Mouse (Mus musculus): ENCODE measurements around the gene Gm10322. TPM values are rescaled to one million over a fixed set of nuclear protein-coding genes. Genes with fewer than 3 reads are reported as not detected.

Gm10322 gene
- total RNA-seq, 2 experiments from 2014 or later: not detected

- intact Hi-C loops (cut with DNase I): no loop called here
- DNase-seq (ENCODE audit: low spot score in 2 of 2): peak; percentile 73 to 77
Measured at GRCm38 (mm10) chr10:59593826-59594570, 21.9 kb upstream of the Gm10322 start.

DNA sequence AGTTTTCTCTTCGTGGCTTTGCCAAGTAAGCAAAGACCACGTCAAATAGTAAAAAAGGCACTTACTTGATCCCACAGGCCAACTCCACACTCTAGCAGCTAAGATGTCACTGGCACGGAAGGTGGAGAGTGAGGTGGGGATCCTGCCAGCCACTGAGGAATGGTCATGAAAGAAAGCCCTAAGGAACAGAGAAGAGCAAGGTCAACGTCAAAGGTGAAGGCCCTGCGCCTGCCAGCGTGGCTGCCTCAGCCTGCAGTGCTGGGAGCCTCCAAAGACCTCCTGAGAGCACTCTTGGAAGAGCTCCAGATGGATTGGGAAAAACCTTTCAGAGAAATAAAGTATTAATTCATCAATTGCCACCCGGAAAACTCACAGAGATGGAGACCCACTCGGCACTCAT is 15.3 kb upstream of the Gm10322 start:
- intact Hi-C loops (cut with DNase I): loop anchor here (5.0 kb wide), 1 partner anchor 33 kb away; no protein-coding TSS in a partner anchor
- no peak for DNase-seq (ENCODE audit: low spot score in 2 of 2)

- DNase-seq (ENCODE audit: low spot score in 2 of 2): no peak
- intact Hi-C loops (cut with DNase I): loop anchor here (5.0 kb wide), 1 partner anchor 35 kb away; no protein-coding TSS in a partner anchor
Measured at GRCm38 (mm10) chr10:59602043-59602442, 13.8 kb upstream of the Gm10322 start.

DNA sequence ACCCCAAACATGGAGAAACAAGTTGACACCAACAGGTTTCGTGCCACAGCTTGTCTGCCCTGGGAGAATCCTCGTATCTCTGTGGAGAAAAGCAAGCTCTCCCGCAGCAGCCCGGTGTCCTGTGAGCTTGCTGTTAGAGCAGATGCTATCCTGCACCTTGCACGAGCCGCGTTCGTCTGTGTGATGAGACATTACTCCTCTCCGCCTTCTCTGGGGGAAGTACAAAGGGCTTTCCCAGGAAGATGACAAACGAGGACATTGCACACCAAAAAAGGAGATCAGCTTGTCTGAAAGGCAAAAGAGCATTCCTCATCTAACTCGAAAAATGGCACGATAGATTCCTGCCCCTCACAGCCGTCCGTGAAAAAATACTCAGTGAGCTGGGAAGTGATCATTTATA is 13.0 kb upstream of the Gm10322 start:
- intact Hi-C loops (cut with DNase I): loop anchor here (5.0 kb wide), 1 partner anchor 36 kb away; no protein-coding TSS in a partner anchor
- peak; percentile 36 to 49 for DNase-seq (ENCODE audit: low spot score in 2 of 2)

DNA sequence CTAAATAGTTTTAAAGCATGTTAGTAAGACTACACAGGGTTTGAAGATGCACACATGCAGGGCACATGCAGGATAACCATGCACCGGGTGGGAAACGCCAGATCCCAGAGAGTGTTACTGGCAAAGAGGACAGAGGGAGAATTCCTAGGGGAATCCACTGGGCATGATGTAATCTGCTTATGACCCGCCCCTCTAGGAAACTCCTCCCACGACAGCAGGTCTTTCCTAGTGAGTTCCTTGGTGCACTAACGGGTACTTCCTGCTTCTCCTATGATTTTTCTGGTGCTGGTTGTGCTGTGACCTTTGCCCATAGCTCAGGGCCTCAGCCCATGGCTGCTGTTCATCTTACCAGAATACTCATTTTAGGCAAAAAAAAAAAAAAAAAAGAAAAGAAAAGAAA is 12.0 kb upstream of the Gm10322 start:
- intact Hi-C loops (cut with DNase I): loop anchor here (5.0 kb wide), 1 partner anchor 37 kb away; no protein-coding TSS in a partner anchor
- no peak for DNase-seq (ENCODE audit: low spot score in 2 of 2)

- intact Hi-C loops (cut with DNase I): loop anchor here (5.0 kb wide), 1 partner anchor 38 kb away; no protein-coding TSS in a partner anchor
- DNase-seq (ENCODE audit: low spot score in 2 of 2): no peak
Measured at GRCm38 (mm10) chr10:59604879-59605464, 10.9 kb upstream of the Gm10322 start.

DNA sequence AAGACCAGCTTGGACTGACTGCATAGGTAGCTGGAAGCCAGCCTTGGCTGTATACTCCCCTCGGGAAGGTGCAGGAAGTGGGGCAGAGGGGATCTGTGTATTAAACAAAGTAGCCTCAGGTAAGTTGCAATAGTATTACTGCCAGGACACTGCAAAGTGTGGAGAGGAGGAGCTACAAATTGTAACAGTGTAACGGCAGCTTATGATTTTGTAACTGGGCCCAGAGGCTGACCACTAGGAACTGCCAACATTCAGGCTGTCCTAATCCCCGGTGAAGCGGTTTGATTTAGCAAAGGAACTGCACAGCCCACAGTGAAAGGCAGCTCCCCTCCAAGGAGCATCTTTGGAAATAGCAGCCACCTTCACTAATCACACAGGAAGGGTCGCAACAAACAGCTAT is 2.6 kb upstream of the Gm10322 start:
- no peak for DNase-seq (ENCODE audit: low spot score in 2 of 2)
- intact Hi-C loops (cut with DNase I): loop anchor here (10.0 kb wide), 1 partner anchor 252 kb away; no protein-coding TSS in a partner anchor

DNA sequence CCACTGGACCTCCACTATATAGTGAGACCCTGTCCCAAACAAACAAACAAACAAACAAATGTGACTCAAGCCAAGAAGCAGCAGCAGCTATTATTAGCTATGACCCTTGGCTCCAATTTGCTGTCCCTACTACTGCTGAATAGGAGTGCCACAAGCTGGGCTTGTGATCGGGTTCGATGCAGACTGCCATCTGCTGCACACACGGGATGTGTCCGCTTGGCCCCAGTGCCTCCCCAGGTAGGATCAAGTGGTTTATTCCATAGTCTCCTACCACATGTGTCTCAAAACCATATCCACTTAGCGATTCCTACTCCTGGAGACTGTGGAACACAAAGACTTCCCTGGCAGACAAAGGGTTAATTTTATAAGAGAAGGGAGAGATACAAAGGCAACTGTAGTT is 1.7 kb upstream of the Gm10322 start:
- intact Hi-C loops (cut with DNase I): loop anchor here (2.0 to 10.0 kb wide), 2 partner anchors 89 to 251 kb away; partner anchors contain the start of gene Micu1
- no peak for DNase-seq (ENCODE audit: low spot score in 2 of 2)

DNA sequence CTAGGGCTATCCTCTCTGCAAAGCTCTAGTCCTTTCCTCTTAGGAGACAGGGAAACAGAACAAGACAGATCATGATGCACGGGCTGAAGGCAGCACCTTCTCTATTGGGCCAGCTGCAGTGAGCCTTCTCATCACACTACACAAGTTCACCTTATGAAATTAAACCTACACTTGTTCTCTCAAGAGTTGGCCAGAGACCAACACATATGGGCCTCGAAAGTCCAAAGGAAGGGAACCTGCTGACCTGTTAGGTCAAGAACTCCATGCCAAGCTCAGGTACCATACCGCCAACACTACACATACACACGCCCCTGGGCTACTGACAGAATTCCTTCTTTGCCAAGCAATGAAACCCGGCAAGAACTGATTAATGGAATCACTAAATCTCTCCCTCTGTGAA is 452 bp upstream of the Gm10322 start:
- DNase-seq (ENCODE audit: low spot score in 2 of 2): no peak

DNA sequence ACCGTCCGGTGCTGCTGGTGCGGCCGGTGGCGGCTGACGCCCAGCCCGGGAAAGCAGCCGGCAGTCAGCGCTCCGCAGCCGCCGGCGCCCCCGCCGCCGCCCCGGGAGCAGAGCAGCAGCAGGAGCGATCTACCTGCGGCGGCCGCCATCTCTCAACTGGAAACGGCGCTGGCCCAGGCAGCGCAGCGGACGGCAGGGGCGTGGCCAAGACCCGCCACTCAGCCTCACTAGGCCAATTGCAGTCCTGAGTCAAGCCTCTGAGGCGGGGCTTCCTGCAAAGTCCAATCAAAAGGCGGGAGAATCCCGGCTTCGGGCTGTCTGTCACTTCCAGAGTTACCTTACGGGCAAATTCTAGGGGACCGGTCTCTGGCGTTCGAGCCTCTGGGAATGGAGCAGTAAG is 659 bp downstream of the Gm10322 start, which contains the start of gene Mcu:
Gene Mcu, minus strand, starts transcription at position 171 of the 400 bp plus-strand sequence.
- peak; percentile 93 to 95 for DNase-seq (ENCODE audit: low spot score in 2 of 2)
- intact Hi-C loops (cut with DNase I): loop anchor here (5.0 to 10.0 kb wide), 2 partner anchors 124 to 248 kb away; no protein-coding TSS in a partner anchor

More for the DNA sequence above, 452 bp upstream of the Gm10322 start:
- intact Hi-C loops (cut with DNase I): loop anchor here (2.0 to 10.0 kb wide), 3 partner anchors 87 to 249 kb away; partner anchors contain the start of gene Micu1

GRCm38 (mm10) chr10:59617776-59618175 is 1.9 kb downstream of the Gm10322 start:
- intact Hi-C loops (cut with DNase I): loop anchor here (5.0 to 10.0 kb wide), 2 partner anchors 125 to 247 kb away; no protein-coding TSS in a partner anchor
- DNase-seq (ENCODE audit: low spot score in 2 of 2): no peak

GRCm38 (mm10) chr10:59621355-59621754 is 5.5 kb downstream of the Gm10322 start:
- DNase-seq (ENCODE audit: low spot score in 2 of 2): no peak
- intact Hi-C loops (cut with DNase I): no loop called here

GRCm38 (mm10) chr10:59623496-59623895 is 7.6 kb downstream of the Gm10322 start:
- no peak for DNase-seq (ENCODE audit: low spot score in 2 of 2)
- intact Hi-C loops (cut with DNase I): no loop called here

GRCm38 (mm10) chr10:59628641-59629505 is 13.0 kb downstream of the Gm10322 start:
- DNase-seq (ENCODE audit: low spot score in 2 of 2): no peak
- intact Hi-C loops (cut with DNase I): no loop called here

GRCm38 (mm10) chr10:59629506-59629782 is 13.6 kb downstream of the Gm10322 start:
- DNase-seq (ENCODE audit: low spot score in 2 of 2): no peak
- intact Hi-C loops (cut with DNase I): no loop called here

DNA sequence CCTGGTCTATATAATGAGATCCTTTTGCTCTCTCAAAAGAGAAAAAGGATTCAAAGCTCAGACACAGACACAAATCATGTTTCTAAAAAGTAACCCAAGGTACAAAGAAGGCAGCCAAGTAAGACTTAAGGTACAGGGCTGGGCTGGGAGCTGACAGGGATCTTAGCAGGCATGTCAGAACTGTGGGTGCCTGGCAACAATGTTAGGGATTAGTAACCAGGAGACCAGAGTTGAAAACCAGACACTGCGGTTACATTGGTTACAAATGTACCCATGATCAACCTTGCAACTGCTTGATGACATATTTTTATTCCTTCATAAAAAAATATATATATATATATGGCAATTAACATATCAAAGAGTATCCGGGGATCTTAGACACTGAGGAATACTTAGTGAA is 20.2 kb downstream of the Gm10322 start:
- intact Hi-C loops (cut with DNase I): no loop called here
- no peak for DNase-seq (ENCODE audit: low spot score in 2 of 2)

DNA sequence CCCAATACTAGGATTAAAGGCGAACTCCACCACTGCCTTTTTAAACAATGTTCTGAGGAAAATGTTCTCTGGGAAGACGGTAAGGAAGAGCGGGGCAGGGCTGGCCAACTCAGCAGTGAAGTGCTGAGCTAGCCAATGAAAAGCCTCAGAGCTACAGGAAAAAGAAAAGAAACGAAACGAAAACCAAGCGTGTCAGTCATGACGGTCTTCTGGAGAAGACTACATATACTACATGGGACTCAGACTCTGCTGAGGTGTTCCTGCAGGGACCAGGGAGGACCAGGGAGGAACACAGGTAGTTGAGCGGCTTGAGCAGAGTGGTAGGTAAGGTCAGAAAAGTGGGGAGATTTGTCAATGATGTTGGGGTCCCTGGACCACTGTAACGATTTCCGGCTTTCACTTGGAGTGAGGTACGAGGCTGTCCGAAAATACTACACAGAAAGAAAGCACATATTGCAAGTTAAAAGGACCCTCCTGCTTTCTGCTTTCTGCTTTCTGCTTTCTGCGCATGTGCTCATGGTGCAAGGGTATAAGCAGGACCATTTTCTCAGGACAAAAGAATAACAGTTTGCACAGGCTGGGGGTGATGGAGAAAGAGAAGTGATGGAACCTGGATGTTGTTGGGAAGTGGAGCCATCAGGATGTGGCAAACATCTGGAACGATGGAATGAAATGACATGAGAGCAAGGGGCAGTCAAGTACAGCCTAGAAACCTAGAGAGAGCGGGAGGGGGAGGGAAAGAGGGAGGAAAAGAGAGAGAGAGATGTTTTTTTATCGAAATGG is 21.1 kb downstream of the Gm10322 start:
- intact Hi-C loops (cut with DNase I): no loop called here
- no peak for DNase-seq (ENCODE audit: low spot score in 2 of 2)

GRCm38 (mm10) chr10:59637596-59638124 is 21.8 kb downstream of the Gm10322 start:
- DNase-seq (ENCODE audit: low spot score in 2 of 2): no peak
- intact Hi-C loops (cut with DNase I): no loop called here

GRCm38 (mm10) chr10:59638576-59638975 is 22.7 kb downstream of the Gm10322 start:
- intact Hi-C loops (cut with DNase I): no loop called here
- DNase-seq (ENCODE audit: low spot score in 2 of 2): no peak

Data from left cerebral cortex, postnatal 36 days (tissue).